Mouse (Mus musculus) natural killer cell, adult 2 months (primary cell): Measurements from ENCODE around the gene Mia2.
"Not testable (repeated sequence)": the region's sequence is repeated elsewhere in the genome, so short reads cannot be mapped to it uniquely, and the experiment has no call there.

Source experiments
- DNase-seq, 2 experiments: peaks; one replicate each; pipeline ENCODE4 v3.0.0; 2022; ENCODE audit warnings: low spot score in 2 of 2

Mia2 gene

DNA sequence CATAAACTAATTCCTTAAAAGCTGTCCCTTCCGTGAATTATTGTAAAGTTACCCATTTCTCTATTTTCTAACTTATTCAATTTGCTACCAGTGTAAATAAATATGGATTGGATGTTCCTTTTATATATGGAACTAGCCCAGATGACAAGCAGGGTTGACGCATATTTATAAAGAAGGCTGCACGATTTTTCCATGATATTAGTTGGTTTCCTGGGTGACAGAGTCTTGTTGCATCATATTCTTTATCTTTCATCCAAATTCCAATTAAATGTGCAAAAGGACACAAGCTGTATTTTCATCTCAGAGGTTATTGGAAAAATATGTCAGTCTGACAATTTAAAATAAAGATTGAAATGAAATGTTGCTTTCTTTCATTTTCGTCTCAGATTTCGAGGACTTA is 142.8 kb downstream of the Mia2 start:
- DNase-seq: no peak

GRCm38 (mm10) chr12:59241031-59241430 is 145.4 kb downstream of the Mia2 start:
- DNase-seq: not testable (repeated sequence)
